Mouse (Mus musculus): ENCODE results near the gene Tmem167b. TPM values are rescaled to one million over a fixed set of nuclear protein-coding genes. Genes with fewer than 3 reads are reported as not detected.
"Not testable (repeated sequence)": the region's sequence is repeated elsewhere in the genome, so short reads cannot be mapped to it uniquely, and the experiment has no call there.

The Tmem167b gene
- polyA plus RNA-seq, 1 experiment, result 4.0 TPM

DNA sequence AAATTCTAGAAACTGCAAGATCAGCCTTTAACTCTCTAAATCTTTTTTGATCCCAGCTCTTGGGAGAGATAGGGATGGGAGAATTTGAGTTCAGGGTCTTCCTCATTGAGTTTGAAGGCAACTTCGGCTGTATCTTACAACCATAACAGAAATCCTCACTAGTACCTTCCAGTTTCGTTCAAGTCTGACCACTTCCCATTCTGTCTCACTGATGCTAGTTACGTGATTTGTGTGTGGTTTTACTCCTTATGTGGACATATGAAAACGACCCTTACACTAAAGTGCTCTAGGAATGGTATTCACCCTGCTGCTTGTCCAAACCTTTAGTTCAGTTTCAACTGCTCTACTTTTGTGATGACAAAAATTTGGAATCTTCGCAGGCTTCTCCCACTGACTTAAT, 11.8 kb upstream of the Tmem167b start:
- H3K36me3 ChIP-seq (ENCODE audit: control insufficient read depth, insufficient read depth, low read length), result no peaks in the 10 kb centered on the region
- peak overlapping the region; percentile 83; the same call in 1 of the 2 replicates for H3K4me3 ChIP-seq (ENCODE audit: control insufficient read depth, low read depth, low read length)
- no peak overlapping the region for H3K27ac ChIP-seq (ENCODE audit: control insufficient read depth, insufficient read depth, low read depth, low read length)
- peaks cover 3% of the 10 kb centered on the region for H3K4me1 ChIP-seq (ENCODE audit: control insufficient read depth, insufficient read depth, low read length)
- no peaks in the 10 kb centered on the region for H3K27me3 ChIP-seq (ENCODE audit: control insufficient read depth, insufficient read depth, low read length)
- TF ChIP-seq CTCF (IDR thresholded peaks at IDR 0.05; ENCODE audit: control insufficient read depth, insufficient read depth, insufficient replicate concordance, low read depth, low read length) (no peak), POLR2A (IDR thresholded peaks at IDR 0.05; ENCODE audit: control insufficient read depth, low read depth, low read length) (no peak)

DNA sequence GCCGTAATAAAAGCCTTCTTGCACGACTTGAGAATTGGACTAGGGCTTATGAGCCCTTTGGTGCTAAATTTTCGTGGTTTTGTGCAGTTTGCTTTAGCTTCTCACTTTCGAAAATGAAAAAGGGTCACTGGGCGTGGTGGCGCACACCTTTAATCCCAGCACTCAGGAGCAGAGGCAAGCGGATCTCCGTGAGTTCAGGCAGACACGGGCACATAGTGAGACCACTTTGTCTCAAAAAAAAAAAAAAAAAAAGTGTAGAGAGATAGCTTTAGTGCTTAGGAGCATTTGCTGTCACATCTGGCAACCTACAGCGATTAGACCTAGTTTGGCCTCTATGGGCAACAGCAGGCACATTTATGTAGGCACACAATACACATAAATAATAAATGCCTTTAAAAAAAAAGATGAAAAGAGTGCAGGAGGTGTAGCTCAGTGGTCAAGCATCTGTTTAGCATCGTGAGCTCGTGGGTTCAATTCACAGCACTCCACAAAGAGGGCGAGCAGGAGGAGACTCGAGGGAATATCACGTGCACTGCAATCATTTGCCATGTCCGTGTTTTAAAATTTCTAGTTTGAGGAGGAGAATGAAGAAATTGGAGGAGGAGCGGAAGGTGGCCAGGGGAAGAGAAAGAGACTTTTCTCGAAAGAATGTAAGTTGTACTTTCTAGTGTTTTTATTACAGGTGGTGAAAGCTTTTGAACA, 10.2 kb upstream of the Tmem167b start:
- peak overlapping the region; percentile 96 for H3K4me3 ChIP-seq (ENCODE audit: control insufficient read depth, low read depth, low read length)
- H3K27me3 ChIP-seq (ENCODE audit: control insufficient read depth, insufficient read depth, low read length), result no peaks in the 10 kb centered on the region
- peaks cover 3% of the 10 kb centered on the region for H3K4me1 ChIP-seq (ENCODE audit: control insufficient read depth, insufficient read depth, low read length)
- TF ChIP-seq POLR2A (IDR thresholded peaks at IDR 0.05; ENCODE audit: control insufficient read depth, low read depth, low read length), result no peak
- no peak for TF ChIP-seq CTCF (IDR thresholded peaks at IDR 0.05; ENCODE audit: control insufficient read depth, insufficient read depth, insufficient replicate concordance, low read depth, low read length)
- peak overlapping the region; percentile 83; the same call in 1 of the 2 replicates for H3K27ac ChIP-seq (ENCODE audit: control insufficient read depth, insufficient read depth, low read depth, low read length)
- H3K36me3 ChIP-seq (ENCODE audit: control insufficient read depth, insufficient read depth, low read length), result no peaks in the 10 kb centered on the region

DNA sequence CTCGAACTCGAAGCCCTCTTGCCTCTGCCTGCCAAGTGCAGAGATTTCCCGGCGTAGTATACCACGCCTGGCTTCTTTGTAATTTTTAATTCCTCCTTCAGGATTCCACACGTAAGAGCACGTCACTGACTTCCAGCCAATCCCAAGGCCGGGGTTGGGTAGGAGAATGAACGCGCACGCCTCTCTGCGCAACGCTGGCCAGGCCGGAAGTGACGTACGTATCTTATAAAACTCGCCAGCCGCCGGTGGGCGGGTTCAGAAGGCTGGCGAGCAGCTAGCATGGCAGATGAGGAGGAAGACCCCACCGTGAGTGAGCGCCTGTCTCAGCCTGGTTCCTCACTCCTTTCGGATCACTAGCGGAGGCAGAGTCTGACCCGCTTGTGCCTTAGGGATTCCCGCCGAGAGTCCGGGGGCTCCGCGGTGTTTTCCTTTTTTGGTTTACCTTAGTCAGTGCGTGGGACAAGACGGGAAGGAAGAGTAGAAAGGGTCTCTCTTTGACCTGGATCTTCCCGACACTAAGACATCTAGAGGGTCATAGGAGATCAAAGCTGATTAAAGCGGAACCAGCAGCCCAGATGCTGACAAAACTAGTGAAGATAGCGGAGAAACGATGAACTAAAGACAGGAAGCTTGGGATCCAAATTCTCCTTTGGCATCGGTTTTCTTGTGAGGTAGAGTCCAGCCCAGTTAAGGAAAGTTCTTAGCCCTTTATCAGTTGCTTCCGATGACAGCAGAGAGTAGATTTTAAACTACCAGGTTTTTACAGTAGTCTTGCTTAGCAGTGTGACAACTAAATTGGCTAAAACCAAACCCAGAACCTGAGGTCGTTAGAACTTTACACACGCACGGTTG, 9.4 kb upstream of the Tmem167b start, which contains the start of gene Taf13:
Gene Taf13 (plus strand): TSS at position 256 of the 852 bp plus-strand sequence.
- no peaks in the 10 kb centered on the region for H3K36me3 ChIP-seq (ENCODE audit: control insufficient read depth, insufficient read depth, low read length)
- H3K4me3 ChIP-seq (ENCODE audit: control insufficient read depth, low read depth, low read length), result peak within 1 kb of the TSS; percentile 96
- peak within 1 kb of the TSS; percentile 83 for H3K27ac ChIP-seq (ENCODE audit: control insufficient read depth, insufficient read depth, low read depth, low read length)
- H3K27me3 ChIP-seq (ENCODE audit: control insufficient read depth, insufficient read depth, low read length), result no peaks in the 10 kb centered on the region
- TF ChIP-seq CTCF (IDR thresholded peaks at IDR 0.05; ENCODE audit: control insufficient read depth, insufficient read depth, insufficient replicate concordance, low read depth, low read length), result no peak
- TF ChIP-seq POLR2A (IDR thresholded peaks at IDR 0.05; ENCODE audit: control insufficient read depth, low read depth, low read length), result peak; percentile 100
- H3K4me1 ChIP-seq (ENCODE audit: control insufficient read depth, insufficient read depth, low read length), result peaks cover 3% of the 10 kb centered on the region

DNA sequence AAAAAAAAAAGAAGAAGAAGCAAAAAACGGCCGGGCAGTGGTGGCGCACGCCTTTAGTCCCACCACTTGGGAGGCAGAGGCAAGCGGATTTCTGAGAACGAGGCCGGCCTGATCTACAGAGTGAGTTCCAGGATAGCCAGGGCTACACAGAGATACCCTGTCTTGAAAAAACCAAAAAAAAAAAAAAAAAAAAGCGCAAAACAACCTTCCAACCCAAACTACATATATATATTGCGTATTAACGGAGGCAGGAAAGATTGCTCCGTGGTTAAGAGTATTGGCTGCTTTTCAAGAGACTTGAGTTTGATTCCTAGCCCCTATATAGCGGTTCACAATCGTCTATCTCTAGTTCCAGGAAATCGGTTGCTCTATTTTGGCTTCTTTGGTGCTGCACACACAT, 8.5 kb upstream of the Tmem167b start:
- peak overlapping the region; percentile 21 for H3K4me3 ChIP-seq (ENCODE audit: control insufficient read depth, low read depth, low read length)
- TF ChIP-seq CTCF (IDR thresholded peaks at IDR 0.05; ENCODE audit: control insufficient read depth, insufficient read depth, insufficient replicate concordance, low read depth, low read length), result no peak
- TF ChIP-seq POLR2A (IDR thresholded peaks at IDR 0.05; ENCODE audit: control insufficient read depth, low read depth, low read length), result no peak
- no peaks in the 10 kb centered on the region for H3K36me3 ChIP-seq (ENCODE audit: control insufficient read depth, insufficient read depth, low read length)
- no peak overlapping the region for H3K27ac ChIP-seq (ENCODE audit: control insufficient read depth, insufficient read depth, low read depth, low read length)
- no peaks in the 10 kb centered on the region for H3K27me3 ChIP-seq (ENCODE audit: control insufficient read depth, insufficient read depth, low read length)
- peaks cover 3% of the 10 kb centered on the region for H3K4me1 ChIP-seq (ENCODE audit: control insufficient read depth, insufficient read depth, low read length)

DNA sequence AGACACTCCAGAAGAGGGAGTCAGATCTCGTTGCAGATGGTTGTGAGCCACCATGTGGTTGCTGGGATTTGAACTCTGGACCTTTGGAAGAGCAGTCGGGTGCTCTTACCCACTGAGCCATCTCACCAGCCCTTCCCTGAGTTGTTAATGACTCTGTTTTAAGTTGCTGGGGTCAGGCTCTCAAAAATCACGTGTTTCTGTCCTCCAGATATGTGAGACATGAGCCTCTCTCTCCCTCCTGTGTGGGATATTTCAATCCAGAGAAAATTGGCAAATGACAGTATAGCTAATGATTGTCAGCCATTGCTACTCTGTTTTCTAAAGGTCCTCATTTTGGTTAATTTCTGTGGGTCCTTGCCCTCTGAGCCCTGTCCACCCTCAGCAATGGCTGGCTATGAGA, 7.4 kb upstream of the Tmem167b start:
- H3K36me3 ChIP-seq (ENCODE audit: control insufficient read depth, insufficient read depth, low read length); H3K27ac ChIP-seq (ENCODE audit: control insufficient read depth, insufficient read depth, low read depth, low read length); H3K4me1 ChIP-seq (ENCODE audit: control insufficient read depth, insufficient read depth, low read length); H3K27me3 ChIP-seq (ENCODE audit: control insufficient read depth, insufficient read depth, low read length); H3K4me3 ChIP-seq (ENCODE audit: control insufficient read depth, low read depth, low read length): not testable (repeated sequence)

DNA sequence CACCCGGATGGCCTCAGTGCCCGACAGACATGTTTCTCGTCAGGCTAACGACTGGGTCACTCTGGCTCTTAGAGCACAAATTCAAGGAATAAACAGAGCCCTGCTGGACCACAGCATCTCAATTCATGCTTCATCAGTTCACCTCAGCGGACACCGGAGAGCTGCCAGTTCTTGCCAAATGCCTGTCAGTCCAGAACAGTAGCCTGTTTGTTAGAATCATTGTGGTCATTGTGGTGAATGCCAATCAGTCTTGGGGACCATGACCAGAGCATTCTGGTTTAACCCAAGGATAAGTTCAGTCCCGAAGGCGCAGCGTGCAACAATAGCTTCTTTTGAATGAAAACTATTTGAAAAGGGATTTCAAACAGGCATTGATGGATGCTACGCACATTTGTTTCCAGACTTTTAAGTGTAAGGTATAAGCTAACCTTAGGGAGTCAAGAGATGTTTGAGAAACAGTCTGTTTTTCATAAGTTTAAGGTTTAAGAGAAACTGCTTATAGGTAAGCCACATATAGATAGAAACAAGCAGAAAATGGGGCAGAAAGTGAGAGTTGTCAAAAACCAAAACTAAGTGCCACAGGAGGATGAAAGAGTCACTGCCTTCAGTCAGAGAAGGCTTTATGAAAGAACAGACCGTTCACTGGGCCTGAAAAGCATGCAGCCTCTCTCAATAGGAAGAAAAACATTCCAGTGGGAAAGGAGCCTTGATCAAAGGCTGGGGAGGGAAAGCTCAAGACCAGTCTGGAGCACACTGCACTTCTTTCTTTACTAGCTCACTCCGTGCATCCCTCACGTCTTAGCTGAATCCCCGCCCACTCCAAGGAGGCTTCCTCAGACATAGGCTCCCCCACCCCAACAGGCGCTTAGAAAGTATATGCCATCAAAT, 6.0 kb upstream of the Tmem167b start:
- Histone ChIP-seq H3K27me3 (ENCODE audit: control insufficient read depth, insufficient read depth, low read length) (no peaks in the 10 kb centered on the region), H3K4me3 (ENCODE audit: control insufficient read depth, low read depth, low read length) (no peak overlapping the region), H3K4me1 (ENCODE audit: control insufficient read depth, insufficient read depth, low read length) (peaks cover 3% of the 10 kb centered on the region), H3K36me3 (ENCODE audit: control insufficient read depth, insufficient read depth, low read length) (no peaks in the 10 kb centered on the region), H3K27ac (ENCODE audit: control insufficient read depth, insufficient read depth, low read depth, low read length) (no peak overlapping the region)
- no peak for TF ChIP-seq CTCF (IDR thresholded peaks at IDR 0.05; ENCODE audit: control insufficient read depth, insufficient read depth, insufficient replicate concordance, low read depth, low read length)

DNA sequence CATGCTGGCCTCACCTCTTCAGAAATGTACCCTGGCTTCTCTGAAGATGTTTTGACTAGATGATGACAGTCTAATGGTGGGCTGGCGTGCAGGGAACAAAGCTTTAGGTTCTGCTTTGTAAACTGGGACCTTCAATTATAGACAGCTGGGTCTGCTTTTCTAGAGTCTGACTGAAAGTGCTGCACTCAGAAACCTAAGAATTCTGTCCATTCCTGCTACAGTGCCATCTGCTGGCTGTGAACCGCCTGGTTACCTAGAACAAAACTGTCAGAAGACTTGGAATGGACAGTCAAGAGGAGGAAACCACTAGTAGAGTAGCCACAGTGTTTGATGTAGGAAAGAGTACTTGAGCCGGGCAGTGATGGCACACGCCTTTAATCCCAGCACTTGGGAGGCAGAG, 1.0 kb upstream of the Tmem167b start:
- no peaks in the 10 kb centered on the region for H3K36me3 ChIP-seq (ENCODE audit: control insufficient read depth, insufficient read depth, low read length)
- H3K4me1 ChIP-seq (ENCODE audit: control insufficient read depth, insufficient read depth, low read length), result no peaks in the 10 kb centered on the region; the same call in 1 of the 2 replicates
- H3K27ac ChIP-seq (ENCODE audit: control insufficient read depth, insufficient read depth, low read depth, low read length), result peak overlapping the region; percentile 83
- no peaks in the 10 kb centered on the region for H3K27me3 ChIP-seq (ENCODE audit: control insufficient read depth, insufficient read depth, low read length)
- peak overlapping the region; percentile 98; the same call in 1 of the 2 replicates for H3K4me3 ChIP-seq (ENCODE audit: control insufficient read depth, low read depth, low read length)
- TF ChIP-seq CTCF (IDR thresholded peaks at IDR 0.05; ENCODE audit: control insufficient read depth, insufficient read depth, insufficient replicate concordance, low read depth, low read length) (no peak), POLR2A (IDR thresholded peaks at IDR 0.05; ENCODE audit: control insufficient read depth, low read depth, low read length) (no peak)

Data from testis, adult 2 months (tissue).